Mouse (Mus musculus): ENCODE results near the gene Hcar2. TPM values are rescaled to one million over a fixed set of nuclear protein-coding genes. Genes with fewer than 3 reads are reported as not detected.

Hcar2 gene
- polyA plus RNA-seq, 1 experiment from 2014 or later: 0.13 TPM

GRCm38 (mm10) chr5:123858798-123859197, 6.5 kb downstream of the Hcar2 start:
- Histone ChIP-seq H3K27me3 (replicated peaks) (no peaks in the 10 kb centered on the region), H3K36me3 (no peaks in the 10 kb centered on the region), H3K4me2 (no peak overlapping the region), H3K27ac (replicated peaks) (no peak overlapping the region), H3K9ac (replicated peaks) (no peak overlapping the region), H3K4me1 (no peaks in the 10 kb centered on the region), H3K4me3 (replicated peaks) (no peak overlapping the region), H3K9me3 (replicated peaks) (no peaks in the 10 kb centered on the region)
- no peak for ATAC-seq (ENCODE audit: low FRiP score)
- 92% methylated on average over 11 of the region's 11 CpGs for WGBS

GRCm38 (mm10) chr5:123854511-123854910, 10.8 kb downstream of the Hcar2 start:
- Histone ChIP-seq H3K4me3 (replicated peaks) (no peak overlapping the region), H3K27ac (replicated peaks) (no peak overlapping the region), H3K4me2 (no peak overlapping the region), H3K9ac (replicated peaks) (no peak overlapping the region), H3K4me1 (no peaks in the 10 kb centered on the region), H3K9me3 (replicated peaks) (no peaks in the 10 kb centered on the region), H3K36me3 (no peaks in the 10 kb centered on the region), H3K27me3 (replicated peaks) (no peaks in the 10 kb centered on the region)
- ATAC-seq (ENCODE audit: low FRiP score): no peak
- WGBS: 90% methylated on average over 9 of the region's 9 CpGs

GRCm38 (mm10) chr5:123853877-123854504, 11.3 kb downstream of the Hcar2 start:
- no peaks in the 10 kb centered on the region for H3K27me3 ChIP-seq (replicated peaks)
- WGBS: 89% methylated on average over 11 of the region's 11 CpGs
- no peaks in the 10 kb centered on the region for H3K9me3 ChIP-seq (replicated peaks)
- no peak overlapping the region for H3K27ac ChIP-seq (replicated peaks)
- no peak for ATAC-seq (ENCODE audit: low FRiP score)
- H3K4me2 ChIP-seq: no peak overlapping the region
- no peak overlapping the region for H3K4me3 ChIP-seq (replicated peaks)
- no peak overlapping the region for H3K9ac ChIP-seq (replicated peaks)
- no peaks in the 10 kb centered on the region for H3K4me1 ChIP-seq
- no peaks in the 10 kb centered on the region for H3K36me3 ChIP-seq

GRCm38 (mm10) chr5:123851398-123851797, 13.9 kb downstream of the Hcar2 start:
- 80% methylated on average over 2 of the region's 2 CpGs for WGBS
- Histone ChIP-seq H3K9me3 (replicated peaks) (no peaks in the 10 kb centered on the region), H3K4me1 (no peaks in the 10 kb centered on the region), H3K27me3 (replicated peaks) (no peaks in the 10 kb centered on the region), H3K4me2 (no peak overlapping the region), H3K27ac (replicated peaks) (no peak overlapping the region), H3K36me3 (no peaks in the 10 kb centered on the region), H3K9ac (replicated peaks) (no peak overlapping the region), H3K4me3 (replicated peaks) (no peak overlapping the region)
- ATAC-seq (ENCODE audit: low FRiP score): no peak

GRCm38 (mm10) chr5:123844316-123844715, 21.0 kb downstream of the Hcar2 start:
- Histone ChIP-seq H3K9ac (replicated peaks) (no peak overlapping the region), H3K27ac (replicated peaks) (no peak overlapping the region), H3K4me2 (no peak overlapping the region), H3K36me3 (no peaks in the 10 kb centered on the region), H3K27me3 (replicated peaks) (no peaks in the 10 kb centered on the region), H3K4me1 (no peaks in the 10 kb centered on the region), H3K4me3 (replicated peaks) (no peak overlapping the region), H3K9me3 (replicated peaks) (no peaks in the 10 kb centered on the region)
- WGBS: 90% methylated on average over 14 of the region's 14 CpGs
- ATAC-seq (ENCODE audit: low FRiP score): no peak

GRCm38 (mm10) chr5:123843816-123844215, 21.5 kb downstream of the Hcar2 start:
- Histone ChIP-seq H3K9ac (replicated peaks) (no peak overlapping the region), H3K4me1 (no peaks in the 10 kb centered on the region), H3K36me3 (no peaks in the 10 kb centered on the region), H3K27me3 (replicated peaks) (no peaks in the 10 kb centered on the region), H3K4me2 (no peak overlapping the region), H3K4me3 (replicated peaks) (no peak overlapping the region), H3K9me3 (replicated peaks) (no peaks in the 10 kb centered on the region), H3K27ac (replicated peaks) (no peak overlapping the region)
- no peak for ATAC-seq (ENCODE audit: low FRiP score)
- 14% methylated on average over 4 of the region's 4 CpGs for WGBS

- Histone ChIP-seq H3K36me3 (no peaks in the 10 kb centered on the region), H3K27ac (replicated peaks) (no peak overlapping the region), H3K4me3 (replicated peaks) (no peak overlapping the region), H3K4me1 (no peaks in the 10 kb centered on the region), H3K9me3 (replicated peaks) (no peaks in the 10 kb centered on the region), H3K27me3 (replicated peaks) (no peaks in the 10 kb centered on the region), H3K4me2 (no peak overlapping the region), H3K9ac (replicated peaks) (no peak overlapping the region)
- ATAC-seq (ENCODE audit: low FRiP score): no peak
- 83% methylated on average over 3 of the region's 3 CpGs for WGBS
Measured at GRCm38 (mm10) chr5:123842935-123843282, 22.4 kb downstream of the Hcar2 start.

- Histone ChIP-seq H3K4me1 (no peaks in the 10 kb centered on the region), H3K27me3 (replicated peaks) (no peaks in the 10 kb centered on the region), H3K9ac (replicated peaks) (no peak overlapping the region), H3K27ac (replicated peaks) (no peak overlapping the region), H3K4me3 (replicated peaks) (no peak overlapping the region), H3K4me2 (no peak overlapping the region), H3K36me3 (no peaks in the 10 kb centered on the region), H3K9me3 (replicated peaks) (no peaks in the 10 kb centered on the region)
- ATAC-seq (ENCODE audit: low FRiP score): no peak
- WGBS: 73% methylated on average over 11 of the region's 11 CpGs
Measured at GRCm38 (mm10) chr5:123842221-123842934, 22.9 kb downstream of the Hcar2 start.

- Histone ChIP-seq H3K9me3 (replicated peaks) (no peaks in the 10 kb centered on the region), H3K9ac (replicated peaks) (no peak overlapping the region), H3K4me3 (replicated peaks) (no peak overlapping the region), H3K4me1 (no peaks in the 10 kb centered on the region), H3K27me3 (replicated peaks) (no peaks in the 10 kb centered on the region), H3K4me2 (no peak overlapping the region), H3K36me3 (no peaks in the 10 kb centered on the region), H3K27ac (replicated peaks) (no peak overlapping the region)
- 50% methylated on average over 4 of the region's 4 CpGs for WGBS
- no peak for ATAC-seq (ENCODE audit: low FRiP score)
Measured at GRCm38 (mm10) chr5:123837371-123837770, 27.9 kb downstream of the Hcar2 start.

- H3K9me3 ChIP-seq (replicated peaks): no peaks in the 10 kb centered on the region
- H3K27me3 ChIP-seq (replicated peaks): no peaks in the 10 kb centered on the region
- no peak overlapping the region for H3K27ac ChIP-seq (replicated peaks)
- ATAC-seq (ENCODE audit: low FRiP score): no peak
- H3K4me1 ChIP-seq: no peaks in the 10 kb centered on the region
- 83% methylated on average over 3 of the region's 3 CpGs for WGBS
- H3K36me3 ChIP-seq: no peaks in the 10 kb centered on the region
- no peak overlapping the region for H3K9ac ChIP-seq (replicated peaks)
- H3K4me2 ChIP-seq: no peak overlapping the region
- H3K4me3 ChIP-seq (replicated peaks): no peak overlapping the region
Measured at GRCm38 (mm10) chr5:123834836-123835235, 30.5 kb downstream of the Hcar2 start.

GRCm38 (mm10) chr5:123832309-123832708, 33.0 kb downstream of the Hcar2 start:
- H3K4me3 ChIP-seq (replicated peaks): no peak overlapping the region
- H3K4me1 ChIP-seq: no peaks in the 10 kb centered on the region
- no peak overlapping the region for H3K9ac ChIP-seq (replicated peaks)
- H3K27me3 ChIP-seq (replicated peaks): no peaks in the 10 kb centered on the region
- no peaks in the 10 kb centered on the region for H3K36me3 ChIP-seq
- H3K4me2 ChIP-seq: no peak overlapping the region
- ATAC-seq (ENCODE audit: low FRiP score): no peak
- no peak overlapping the region for H3K27ac ChIP-seq (replicated peaks)
- H3K9me3 ChIP-seq (replicated peaks): no peaks in the 10 kb centered on the region
- 88% methylated on average over 7 of the region's 7 CpGs for WGBS

- no peaks in the 10 kb centered on the region for H3K9me3 ChIP-seq (replicated peaks)
- no peak overlapping the region for H3K9ac ChIP-seq (replicated peaks)
- no peak overlapping the region for H3K27ac ChIP-seq (replicated peaks)
- H3K4me3 ChIP-seq (replicated peaks): no peak overlapping the region
- H3K36me3 ChIP-seq: no peaks in the 10 kb centered on the region
- WGBS: 70% methylated on average over 6 of the region's 6 CpGs
- H3K27me3 ChIP-seq (replicated peaks): no peaks in the 10 kb centered on the region
- no peaks in the 10 kb centered on the region for H3K4me1 ChIP-seq
- no peak for ATAC-seq (ENCODE audit: low FRiP score)
- no peak overlapping the region for H3K4me2 ChIP-seq
Measured at GRCm38 (mm10) chr5:123827659-123828091, 37.6 kb downstream of the Hcar2 start.
